Mouse (Mus musculus) kidney, embryonic 14.5 days (tissue): ENCODE data around the gene Chmp3. TPM values are rescaled to one million over a fixed set of nuclear protein-coding genes. Genes with fewer than 3 reads are reported as not detected.

Source experiments
- ATAC-seq: fragments of 200-750 bp; cut with Nextera tagmentation; 2 replicates; pipeline ENCODE4 v1.8.0; 2017; ENCODE audit warnings: moderate number of reproducible peaks, mild to moderate bottlenecking, moderate TSS enrichment, moderate library complexity; ENCODE audit not compliant: low FRiP score, low TSS enrichment
- H3K27ac ChIP-seq: fragments of 300-500 bp; sonication (generic); 2 replicates; pipeline ENCODE4 v1.5.1; 2014; ENCODE audit warnings: low read depth, mild to moderate bottlenecking, low read length, moderate library complexity, mixed read lengths
- H3K27me3 ChIP-seq: fragments of 300-500 bp; sonication (generic); 2 replicates; pipeline ENCODE4 v1.6.1; 2014; ENCODE audit warnings: mild to moderate bottlenecking, low read length; ENCODE audit not compliant: control insufficient read depth, insufficient read depth
- H3K36me3 ChIP-seq: fragments of 300-500 bp; sonication (generic); 2 replicates; pipeline ENCODE4 v1.6.1; 2014; ENCODE audit warnings: low read length, mixed read lengths; ENCODE audit not compliant: control insufficient read depth, insufficient read depth
- H3K4me1 ChIP-seq: fragments of 300-500 bp; sonication (generic); 2 replicates; pipeline ENCODE4 v1.6.1; 2014; ENCODE audit warnings: low read length, mixed read lengths; ENCODE audit not compliant: control insufficient read depth, insufficient read depth
- H3K4me2 ChIP-seq: fragments of 300-500 bp; sonication (generic); replicated peaks from 2 replicates; pipeline ENCODE4 v1.6.1; 2014; ENCODE audit warnings: low read depth, mild to moderate bottlenecking, low read length
- H3K4me3 ChIP-seq: fragments of 300-500 bp; sonication (generic); 2 replicates; pipeline ENCODE4 v1.5.1; 2014; ENCODE audit warnings: mild to moderate bottlenecking, low read length
- H3K9ac ChIP-seq: fragments of 300-500 bp; sonication (generic); 2 replicates; pipeline ENCODE4 v1.6.1; 2014; ENCODE audit warnings: low read depth, mild to moderate bottlenecking, low read length, moderate library complexity
- H3K9me3 ChIP-seq: fragments of 300-500 bp; sonication (generic); 2 replicates; pipeline ENCODE4 v1.6.1; 2016; ENCODE audit warnings: low read length; ENCODE audit not compliant: control insufficient read depth
- WGBS: fragments of 180-500 bp; shearing (Covaris S2); extraction: QIAGEN DNeasy Blood & Tissue Kit; methylation state at CpG from one replicate; pipeline ENCODE4 v1.1.7; 2014; 5-methylcytosine and 5-hydroxymethylcytosine counted together
- polyA plus RNA-seq: library from polyadenylated mRNA; unstranded; fragments of >200 nt; fragmentation: Nextera tagmentation; extraction: Ambion mirVana; gene quantifications from 2 replicates; pipeline ENCODE4 v1.2.1, GENCODE M21; 2014

Gene Chmp3
- polyA plus RNA-seq, 1 experiment from 2014 or later, result 59.9 TPM

GRCm38 (mm10) chr6:71621981-71622380, 78.4 kb downstream of the Chmp3 start:
- no peaks in the 10 kb centered on the region for H3K4me1 ChIP-seq
- H3K36me3 ChIP-seq, result peaks cover 88% of the 10 kb centered on the region
- no peak for ATAC-seq
- no peaks in the 10 kb centered on the region for H3K27me3 ChIP-seq
- H3K9ac ChIP-seq, result no peak overlapping the region
- no peak overlapping the region for H3K27ac ChIP-seq
- 89% methylated on average over 5 of the region's 5 CpGs for WGBS
- no peaks in the 10 kb centered on the region for H3K9me3 ChIP-seq
- no peak overlapping the region for H3K4me3 ChIP-seq
- H3K4me2 ChIP-seq, result no peak overlapping the region

GRCm38 (mm10) chr6:71624723-71625122, 81.1 kb downstream of the Chmp3 start:
- Histone ChIP-seq H3K27me3 (no peaks in the 10 kb centered on the region), H3K9ac (no peak overlapping the region), H3K9me3 (no peaks in the 10 kb centered on the region), H3K4me1 (no peaks in the 10 kb centered on the region), H3K36me3 (peaks cover 82% of the 10 kb centered on the region), H3K4me3 (no peak overlapping the region), H3K27ac (no peak overlapping the region), H3K4me2 (no peak overlapping the region)
- no peak for ATAC-seq

GRCm38 (mm10) chr6:71625984-71626383, 82.4 kb downstream of the Chmp3 start:
- WGBS, result 99% methylated on average over 2 of the region's 2 CpGs
- no peak for ATAC-seq
- H3K9me3 ChIP-seq, result no peaks in the 10 kb centered on the region
- H3K9ac ChIP-seq, result no peak overlapping the region
- no peaks in the 10 kb centered on the region for H3K27me3 ChIP-seq
- H3K4me2 ChIP-seq, result no peak overlapping the region
- H3K27ac ChIP-seq, result no peak overlapping the region
- H3K4me1 ChIP-seq, result peaks cover 7% of the 10 kb centered on the region
- no peak overlapping the region for H3K4me3 ChIP-seq
- peaks cover 78% of the 10 kb centered on the region for H3K36me3 ChIP-seq

GRCm38 (mm10) chr6:71627325-71627724, 83.7 kb downstream of the Chmp3 start:
- ATAC-seq, result no peak
- H3K4me1 ChIP-seq, result peaks cover 11% of the 10 kb centered on the region
- no peak overlapping the region for H3K4me2 ChIP-seq
- no peaks in the 10 kb centered on the region for H3K27me3 ChIP-seq
- H3K9me3 ChIP-seq, result no peaks in the 10 kb centered on the region
- H3K9ac ChIP-seq, result no peak overlapping the region
- no peak overlapping the region for H3K4me3 ChIP-seq
- peaks cover 66% of the 10 kb centered on the region for H3K36me3 ChIP-seq
- no peak overlapping the region for H3K27ac ChIP-seq

- Histone ChIP-seq H3K4me3 (peak overlapping the region; percentile 89), H3K4me1 (peaks cover 11% of the 10 kb centered on the region), H3K4me2 (peak overlapping the region; percentile 67), H3K9ac (no peak overlapping the region), H3K27me3 (no peaks in the 10 kb centered on the region), H3K36me3 (peaks cover 29% of the 10 kb centered on the region), H3K27ac (no peak overlapping the region), H3K9me3 (no peaks in the 10 kb centered on the region)
- no peak for ATAC-seq
- 9% methylated on average over 2 of the region's 2 CpGs for WGBS
Observed at GRCm38 (mm10) chr6:71631196-71631595, 87.6 kb downstream of the Chmp3 start.

- Histone ChIP-seq H3K36me3 (peaks cover 26% of the 10 kb centered on the region), H3K4me1 (peaks cover 11% of the 10 kb centered on the region), H3K4me2 (peak overlapping the region; percentile 67), H3K27ac (peak overlapping the region; percentile 97), H3K4me3 (peak overlapping the region; percentile 89), H3K27me3 (no peaks in the 10 kb centered on the region), H3K9me3 (no peaks in the 10 kb centered on the region), H3K9ac (peak overlapping the region; percentile 84)
- ATAC-seq, result peak; percentile 12
- 3% methylated on average over 41 of the region's 42 CpGs for WGBS
Observed at GRCm38 (mm10) chr6:71631706-71632461, 88.3 kb downstream of the Chmp3 start.

Other genes starting within 250 kb of the Chmp3 start
- gene Smyd1, start 221.6 kb upstream of the Chmp3 start, polyA plus RNA-seq, result 0.17 and 0.19 TPM in 2 replicates
- gene Cd8b1, start 221.0 kb upstream of the Chmp3 start, polyA plus RNA-seq, result 0.13 TPM in 1 of 2 replicates, not detected in the other
- gene Cd8a, start 170.4 kb upstream of the Chmp3 start, polyA plus RNA-seq, result not detected in 2 replicates
- 11.2 and 13.0 TPM in 2 replicates for gene Rmnd5a, start 103.2 kb upstream of the Chmp3 start, polyA plus RNA-seq
- gene Rnf103, start 49.9 kb upstream of the Chmp3 start, polyA plus RNA-seq, result 14.8 and 20.1 TPM in 2 replicates
- 26.7 and 47.5 TPM in 2 replicates for gene Kdm3a, start 89.2 kb downstream of the Chmp3 start, polyA plus RNA-seq
- 5.9 and 13.2 TPM in 2 replicates for gene Reep1, start 163.8 kb downstream of the Chmp3 start, polyA plus RNA-seq